Mouse (Mus musculus): ENCODE results near the gene Mfsd6l.
A peak's percentile ranks its signal among the peaks of the same experiment; 100 is the strongest.

The Mfsd6l gene

GRCm38 (mm10) chr11:68559546-68559945, 3.6 kb downstream of the Mfsd6l start:
- peak; percentile 32 to 44 for DNase-seq

- DNase-seq, result no peak
These were observed 6.3 kb downstream of the Mfsd6l start for GRCm38 (mm10) chr11:68561957-68562950.

GRCm38 (mm10) chr11:68564356-68565031, 8.5 kb downstream of the Mfsd6l start:
- DNase-seq, result no peak

- no peak for DNase-seq
These were observed 9.0 kb downstream of the Mfsd6l start for GRCm38 (mm10) chr11:68565032-68565429.

- DNase-seq, result peak; percentile 63 to 65
These were observed 10.6 kb downstream of the Mfsd6l start for GRCm38 (mm10) chr11:68566447-68567059.

DNA sequence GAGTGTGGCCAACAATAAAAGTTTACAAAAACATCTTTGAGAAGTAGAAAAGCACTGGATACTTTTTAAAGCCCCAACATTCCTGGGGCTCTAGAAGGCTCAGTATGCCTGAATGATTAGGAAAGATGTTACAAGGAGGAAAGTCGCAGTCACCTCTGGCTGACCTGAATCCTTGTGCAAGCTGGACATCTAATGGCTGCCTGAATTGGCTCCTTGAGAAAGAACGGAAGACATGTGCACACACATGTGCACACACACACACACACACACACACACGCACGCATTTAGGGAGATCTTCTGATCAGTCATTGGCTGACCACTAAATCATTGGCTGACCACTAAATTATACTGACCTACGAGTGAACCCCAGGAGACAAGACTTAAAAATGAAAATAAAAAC, 14.9 kb downstream of the Mfsd6l start:
- no peak for DNase-seq

- no peak for DNase-seq
These were observed 21.1 kb downstream of the Mfsd6l start for GRCm38 (mm10) chr11:68577076-68577475.

DNA sequence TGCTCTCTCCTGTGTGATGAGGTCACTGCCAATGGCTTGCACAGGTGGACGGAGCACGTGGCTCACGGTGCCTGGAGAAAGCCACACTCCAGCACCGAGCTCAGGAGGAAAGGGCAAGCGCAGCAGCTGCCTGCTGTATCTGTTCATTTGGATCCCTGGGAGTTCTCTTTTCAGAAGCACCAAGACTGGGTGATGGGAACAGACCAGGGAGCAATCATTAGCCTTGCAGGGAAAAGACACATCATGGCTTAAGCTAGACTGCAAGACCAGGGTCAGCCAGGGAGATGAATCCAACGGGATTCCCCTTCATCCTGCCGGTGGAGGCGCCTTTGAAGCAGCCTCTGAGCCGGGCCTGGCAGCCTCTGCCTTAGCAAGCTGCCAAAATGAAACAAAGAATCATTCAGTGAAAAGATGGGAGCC, 23.5 kb downstream of the Mfsd6l start:
- DNase-seq, result no peak

GRCm38 (mm10) chr11:68580566-68580965, 24.6 kb downstream of the Mfsd6l start:
- no peak for DNase-seq

- no peak for DNase-seq
These were observed 27.2 kb downstream of the Mfsd6l start for GRCm38 (mm10) chr11:68583225-68583624.

DNA sequence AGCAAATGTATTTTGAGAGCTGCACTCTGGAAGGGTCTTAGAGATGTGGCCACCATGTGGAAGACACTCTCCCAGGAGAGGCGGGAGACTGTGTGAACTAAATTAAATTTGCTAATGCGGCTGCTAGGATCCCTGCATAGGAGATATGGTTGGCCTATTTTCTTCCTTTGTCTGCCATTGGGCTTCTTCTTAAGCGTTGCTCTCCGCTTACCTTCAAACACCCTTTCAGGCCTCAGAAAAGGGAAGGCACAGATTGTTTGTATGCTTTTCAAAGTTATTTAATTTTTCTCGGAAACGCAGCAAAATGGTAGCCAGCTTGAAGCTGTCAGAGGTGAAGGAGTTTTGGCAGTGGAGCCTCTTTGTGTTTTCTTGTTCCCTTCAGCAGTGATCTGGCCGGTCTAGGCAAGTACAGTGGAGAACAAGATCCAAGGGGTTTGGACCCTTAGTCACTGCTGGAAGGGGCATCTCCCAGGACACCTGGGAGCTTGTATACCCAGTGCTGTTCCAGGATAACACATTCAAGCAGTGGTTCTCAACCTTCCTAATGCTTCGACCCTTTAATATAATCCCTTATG, 28.0 kb downstream of the Mfsd6l start:
- no peak for DNase-seq

- peak in 1 of 2 experiments; percentile 11 for DNase-seq
These were observed 29.9 kb downstream of the Mfsd6l start for GRCm38 (mm10) chr11:68585890-68586289.

GRCm38 (mm10) chr11:68586721-68587120, 30.7 kb downstream of the Mfsd6l start, which contains the start of gene Ccdc42:
Ccdc42 (plus strand) TSS chr11:68587021.
- no peak for DNase-seq

- DNase-seq, result peak; percentile 78
These were observed 33.2 kb downstream of the Mfsd6l start for GRCm38 (mm10) chr11:68589055-68589809.

GRCm38 (mm10) chr11:68591708-68592107, 35.7 kb downstream of the Mfsd6l start:
- no peak for DNase-seq

DNA sequence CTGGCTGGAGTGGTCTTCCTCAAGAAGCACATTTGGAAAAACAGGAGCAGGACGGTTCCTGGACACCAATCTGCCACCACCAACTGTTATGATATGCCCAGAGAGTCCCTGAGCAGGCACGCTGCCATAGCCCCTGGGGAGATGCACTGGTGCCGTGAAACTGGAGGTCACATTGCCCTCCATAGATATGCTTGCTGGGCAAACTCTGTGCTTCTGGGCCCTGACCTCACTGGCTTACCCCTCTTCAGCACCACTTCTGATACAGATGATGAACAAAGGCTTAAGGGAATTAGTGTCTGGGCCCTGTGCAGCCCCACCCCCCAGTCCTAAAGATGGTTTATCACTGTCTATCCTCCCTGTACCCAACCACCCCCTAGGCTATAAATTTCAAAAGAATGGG, 37.3 kb downstream of the Mfsd6l start:
- DNase-seq, result no peak

DNA sequence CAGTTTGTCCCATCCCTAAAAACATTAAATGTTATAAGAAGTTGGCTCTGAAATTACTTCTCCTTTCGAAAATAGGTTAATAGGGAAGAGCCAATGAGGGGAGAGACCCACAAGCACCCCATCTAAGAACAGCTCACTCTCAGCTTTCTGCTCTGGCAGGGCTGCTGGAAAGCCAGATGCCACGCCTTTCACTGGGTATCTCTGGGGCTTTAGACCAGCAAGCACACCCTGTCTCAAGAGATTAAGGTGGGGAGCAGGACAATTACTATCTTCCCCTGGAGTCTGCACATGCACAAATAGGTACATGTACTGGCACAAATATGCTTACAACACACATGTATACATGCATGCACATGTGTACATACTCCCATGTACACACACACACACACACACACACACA, 41.9 kb downstream of the Mfsd6l start:
- no peak for DNase-seq

DNA sequence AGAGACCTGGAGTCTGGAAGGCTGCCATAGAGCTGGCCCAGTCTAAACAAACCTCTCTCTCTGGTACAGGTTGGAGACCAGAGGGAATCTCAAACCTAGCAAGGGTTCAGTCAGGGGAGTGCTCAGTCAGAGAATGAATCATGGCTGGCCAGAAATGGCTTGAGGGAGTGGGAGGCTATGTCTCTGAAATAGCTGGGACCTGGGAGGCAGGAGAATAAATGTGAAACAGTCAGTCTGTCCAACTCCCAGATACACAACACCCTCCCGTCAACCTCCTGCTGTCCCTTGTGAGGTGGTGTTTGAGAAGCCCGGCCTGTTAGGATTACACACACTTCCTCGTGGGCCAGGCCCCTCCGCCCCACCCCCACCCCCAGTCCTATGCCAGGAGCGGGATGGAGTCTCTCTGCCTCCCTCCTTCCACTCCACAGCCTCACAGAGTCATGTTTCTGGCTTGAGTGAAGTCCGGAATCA, 44.6 kb downstream of the Mfsd6l start:
- DNase-seq, result no peak

- no peak for DNase-seq
These were observed 45.6 kb downstream of the Mfsd6l start for GRCm38 (mm10) chr11:68601486-68601991.

DNA sequence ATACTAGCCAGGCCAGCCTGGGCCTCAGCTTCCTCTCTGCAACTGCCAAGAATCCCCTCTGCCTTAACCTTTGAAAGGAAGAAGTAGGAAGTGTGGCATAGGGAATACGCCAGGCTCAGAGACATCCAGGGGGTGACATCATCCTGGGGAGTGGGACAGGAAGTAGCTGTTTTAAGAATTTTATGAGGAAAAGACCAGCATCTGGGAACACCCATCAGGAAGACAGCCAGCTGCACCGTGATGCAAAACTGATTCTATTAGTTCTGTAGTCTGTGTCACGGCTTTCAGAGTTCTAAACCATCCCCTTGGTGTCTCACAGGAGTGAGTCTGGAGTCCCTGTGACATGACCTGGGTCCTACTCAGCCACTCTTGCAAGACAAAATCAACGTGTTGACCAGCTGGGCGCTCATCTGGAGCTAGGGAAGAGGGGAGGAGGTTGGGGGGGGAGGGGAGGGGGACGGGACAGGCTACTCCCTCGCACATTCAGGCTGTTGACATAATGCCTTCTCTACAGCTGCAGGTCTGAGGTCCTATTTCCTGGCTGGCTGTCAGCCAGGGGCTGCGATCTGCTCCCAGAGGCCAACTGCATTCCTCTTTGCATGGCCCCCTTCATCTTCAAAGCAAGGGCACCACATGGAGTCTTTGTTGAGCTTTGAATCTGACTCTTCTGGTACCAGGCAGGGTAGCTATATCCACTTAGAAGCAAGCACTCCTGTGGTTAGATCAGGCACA, 46.4 kb downstream of the Mfsd6l start:
- no peak for DNase-seq

GRCm38 (mm10) chr11:68607046-68607445, 51.1 kb downstream of the Mfsd6l start:
- no peak for DNase-seq
